Mouse (Mus musculus) regulatory T cell (primary cell): ENCODE data around the gene Arid3c.
"Not testable (repeated sequence)": the region's sequence is repeated elsewhere in the genome, so short reads cannot be mapped to it uniquely, and the experiment has no call there.

Experiments
- in situ Hi-C: fragments of 300-600 bp; cut with MboI, MseI; formaldehyde crosslinking; loops from one replicate; pipeline ENCODE4 v1.15.1; 2025; ENCODE audit warnings: high pct_unique_total_duplicates

Gene Arid3c

DNA sequence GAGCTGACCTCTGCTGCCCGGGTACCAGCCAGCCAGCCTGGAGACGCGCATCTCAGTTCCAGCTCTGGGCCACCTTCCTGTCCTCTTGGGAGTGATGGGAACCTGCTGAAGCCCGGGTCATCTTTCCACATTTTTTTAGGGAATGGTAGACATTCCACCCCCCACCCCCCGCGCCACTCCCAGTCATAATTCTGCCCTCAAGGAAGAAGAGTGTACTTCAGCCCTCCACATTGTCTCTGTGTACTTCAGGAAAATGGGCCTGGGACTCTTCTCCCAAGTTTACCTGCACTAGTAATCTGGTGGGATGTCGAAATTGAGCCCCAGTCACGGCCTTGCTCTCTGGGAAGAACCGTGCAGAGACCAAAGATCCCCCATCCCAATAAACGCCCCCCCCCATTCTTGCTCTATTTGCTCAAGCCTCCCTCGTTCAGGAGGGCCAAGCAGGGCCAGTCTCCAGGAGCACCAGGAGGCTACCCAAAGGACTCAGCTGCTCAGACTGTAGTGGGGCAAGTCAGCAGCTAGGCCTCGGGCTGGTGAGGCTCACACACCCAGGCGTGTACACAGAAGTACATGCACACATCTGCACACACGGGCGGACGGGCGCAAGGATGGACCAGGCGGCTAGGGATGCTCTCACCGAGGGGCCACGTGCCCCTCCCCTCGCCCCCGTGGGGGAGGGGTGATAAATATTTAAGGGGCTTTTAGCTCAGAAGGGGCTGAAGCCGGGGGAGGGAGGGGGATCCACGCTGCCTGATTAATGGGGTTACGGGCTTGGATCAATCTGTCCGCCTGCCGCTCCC is 46.6 kb downstream of the Arid3c start:
- in situ Hi-C loops: not testable (repeated sequence)

DNA sequence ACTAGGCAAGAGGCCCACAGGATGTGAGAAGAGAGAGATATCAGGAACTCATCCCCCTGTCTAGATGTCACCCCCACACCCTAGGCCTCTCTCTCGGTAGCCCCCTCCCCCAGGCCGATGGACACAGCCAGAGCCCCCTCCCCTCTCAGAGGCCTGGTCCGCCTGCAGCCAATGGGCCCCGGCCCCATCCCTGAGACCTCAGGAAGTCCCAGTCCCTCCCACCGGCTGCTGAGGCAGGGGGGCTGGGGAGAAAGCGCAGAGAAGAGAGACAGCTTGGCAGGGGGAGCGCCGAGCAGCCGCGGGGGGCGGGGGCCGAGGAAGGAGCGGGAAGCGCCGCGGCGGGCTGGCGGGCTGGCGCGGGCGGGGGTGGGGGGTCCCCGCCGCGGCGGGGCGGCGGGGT is 47.6 kb downstream of the Arid3c start:
- in situ Hi-C loops: not testable (repeated sequence)

DNA sequence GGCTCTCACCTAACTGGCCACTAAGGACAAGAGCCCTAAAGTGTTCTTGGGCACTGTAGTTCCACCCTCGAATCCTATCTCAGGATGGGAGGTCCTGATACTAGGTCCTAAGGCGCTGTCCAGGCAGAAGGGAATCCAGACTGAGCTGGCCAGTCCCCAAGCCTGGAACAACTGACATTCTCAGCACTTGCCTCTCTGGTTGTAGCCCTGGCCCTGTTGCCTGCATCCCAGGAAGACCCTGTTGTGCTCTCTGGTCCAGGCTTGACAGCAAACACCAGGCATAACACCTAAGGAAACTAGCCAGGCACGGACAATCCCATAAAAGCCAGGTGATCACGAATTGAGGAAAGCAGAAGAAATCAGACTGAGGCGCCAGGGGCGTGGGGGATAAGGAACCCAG is 48.2 kb downstream of the Arid3c start:
- in situ Hi-C loops: no loop called here

DNA sequence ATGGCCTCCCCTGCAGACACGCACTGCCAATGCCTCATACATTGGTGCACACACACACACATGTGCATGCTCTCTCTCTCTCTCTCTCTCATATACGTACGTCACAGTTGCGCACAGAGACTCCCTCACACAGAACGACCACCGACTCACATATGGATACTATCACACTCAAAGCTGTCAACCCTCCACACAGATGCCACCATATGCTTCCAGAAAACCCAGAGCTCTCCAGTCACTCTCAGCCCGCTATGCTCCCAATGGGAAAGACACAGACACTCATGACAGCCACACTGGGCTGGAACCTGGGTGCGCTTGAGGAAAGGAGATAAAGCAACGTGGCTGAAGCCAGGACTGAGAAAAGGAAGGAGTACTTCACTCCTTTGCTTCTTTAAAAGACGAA is 49.0 kb downstream of the Arid3c start:
- in situ Hi-C loops: no loop called here

DNA sequence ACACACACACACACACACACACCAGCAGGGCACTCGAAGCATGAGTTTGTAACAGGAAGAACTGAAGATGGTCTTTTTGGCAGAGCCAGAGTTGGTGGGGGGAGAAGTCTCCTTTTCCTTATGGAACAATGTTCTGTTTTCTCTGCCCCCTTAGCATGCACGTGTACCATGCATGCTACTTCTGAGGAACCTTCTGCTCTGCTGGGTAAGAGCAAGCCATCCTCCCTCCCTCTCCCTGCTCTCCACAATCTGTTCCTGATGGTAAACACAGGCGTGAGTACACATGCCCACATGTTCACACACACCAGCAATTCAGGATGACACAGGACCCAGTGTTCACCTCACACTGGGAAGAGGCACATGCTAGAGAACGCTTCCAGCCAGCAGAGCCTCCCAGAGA is 49.8 kb downstream of the Arid3c start:
- in situ Hi-C loops: no loop called here

DNA sequence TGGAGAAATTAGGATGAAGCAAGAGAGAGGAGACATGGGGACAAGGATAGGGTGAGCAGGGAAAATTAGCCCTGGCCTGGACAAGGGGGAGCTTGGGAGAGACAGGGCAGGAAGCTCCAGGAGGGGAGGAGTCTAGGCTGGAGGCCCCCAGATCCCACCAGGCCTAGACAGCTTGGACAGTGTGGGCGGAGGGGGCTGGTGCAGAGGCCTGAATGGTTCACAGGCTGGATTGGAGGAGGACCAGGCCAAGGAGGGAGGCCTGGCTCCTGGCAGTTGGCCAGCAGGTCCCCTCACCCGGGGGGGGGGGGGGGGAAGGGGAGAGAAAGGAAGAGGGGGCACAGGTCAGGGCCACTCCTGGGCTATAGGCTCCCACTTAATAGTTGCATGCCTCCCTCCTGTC is 51.7 kb downstream of the Arid3c start:
- in situ Hi-C loops: no loop called here

DNA sequence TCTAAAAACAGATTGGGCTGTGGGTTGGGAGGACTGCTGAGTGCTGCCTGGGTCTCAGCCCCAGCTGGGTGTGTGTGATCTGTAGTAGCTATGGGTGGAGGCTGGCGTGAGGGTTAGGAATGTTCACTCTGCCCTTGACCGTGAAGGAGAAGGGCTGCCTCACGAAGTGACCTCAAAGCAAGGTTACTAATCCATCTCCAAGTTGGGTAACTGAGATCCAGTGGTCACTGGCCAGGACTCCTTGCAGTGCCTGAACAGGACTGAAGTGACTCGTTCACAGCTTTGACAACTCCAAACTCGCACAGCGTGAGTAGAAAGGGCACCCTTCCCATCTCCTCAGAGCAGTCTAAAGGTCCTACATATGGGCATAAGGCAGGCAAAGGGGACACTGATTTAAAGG is 52.1 kb downstream of the Arid3c start:
- in situ Hi-C loops: no loop called here

DNA sequence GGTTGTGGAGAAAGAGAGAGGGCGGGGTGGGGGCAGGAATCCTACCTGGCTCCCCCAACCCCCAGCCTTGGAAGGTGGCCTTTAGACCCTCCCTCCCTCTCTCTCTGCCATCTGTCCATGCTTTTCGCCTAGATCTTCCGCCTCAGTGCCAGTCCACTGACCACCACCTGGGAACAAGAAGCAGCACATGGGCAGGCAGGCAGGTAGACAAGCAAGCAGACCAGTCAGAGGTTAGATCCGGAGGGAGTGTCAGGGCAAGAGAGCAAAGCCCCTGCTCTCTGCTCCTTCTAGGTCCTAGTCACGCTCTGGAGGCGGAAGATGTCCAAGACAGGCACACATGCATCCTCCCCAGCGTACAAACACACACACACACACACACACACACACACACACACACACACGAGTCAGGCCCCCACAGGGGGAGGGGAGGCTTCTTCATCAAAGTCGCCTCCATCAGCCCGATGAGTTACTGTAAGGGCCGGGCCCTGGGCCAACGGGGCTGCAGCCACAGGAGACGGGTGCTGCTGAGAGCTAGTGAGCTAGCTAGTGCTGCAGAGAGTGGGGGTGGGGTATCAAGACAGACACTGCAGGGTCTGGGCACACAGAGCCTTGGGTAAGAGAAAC is 53.8 kb downstream of the Arid3c start:
- in situ Hi-C loops: no loop called here

DNA sequence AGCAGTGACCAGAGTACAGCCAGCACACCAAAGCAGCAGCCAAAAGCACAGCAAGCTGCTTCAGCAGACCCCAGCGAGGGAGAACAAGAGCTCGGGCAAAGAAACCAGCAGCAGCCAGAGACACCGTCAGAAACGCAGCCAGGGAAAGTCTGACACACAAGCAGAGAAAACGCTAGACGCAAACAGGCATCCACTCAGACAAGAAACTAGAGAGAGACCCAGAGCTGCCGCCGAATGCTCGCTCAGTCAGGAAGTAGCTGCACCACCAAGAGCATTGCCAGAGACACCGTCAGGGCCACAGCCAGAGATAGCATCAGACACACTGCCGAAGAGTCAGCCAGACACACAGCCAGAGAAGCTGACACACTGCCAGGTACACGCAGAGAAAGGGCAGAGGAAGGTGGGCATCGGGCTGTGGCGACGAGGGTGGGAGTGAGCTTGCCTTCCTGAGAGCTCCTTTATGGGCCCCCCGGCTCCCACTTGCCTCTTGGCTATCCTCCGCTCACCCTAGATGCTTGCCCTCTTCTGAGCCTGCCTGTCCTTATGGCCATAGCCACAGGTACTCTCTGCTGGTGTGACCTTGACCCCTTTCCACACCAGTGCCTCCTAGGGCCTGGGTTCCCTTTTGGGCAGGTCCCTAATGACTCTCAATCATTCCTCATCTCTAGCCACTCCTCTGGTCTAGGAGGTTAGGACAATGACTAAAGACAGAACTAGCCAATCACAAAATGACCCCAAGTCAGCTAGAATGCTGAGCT is 54.5 kb downstream of the Arid3c start:
- in situ Hi-C loops: no loop called here
